Mouse (Mus musculus): ENCODE data around the gene Tpm1. TPM values are rescaled to one million over a fixed set of nuclear protein-coding genes. Genes with fewer than 3 reads are reported as not detected.

The Tpm1 gene
- polyA plus RNA-seq, 1 experiment from 2014 or later, result 159 TPM

DNA sequence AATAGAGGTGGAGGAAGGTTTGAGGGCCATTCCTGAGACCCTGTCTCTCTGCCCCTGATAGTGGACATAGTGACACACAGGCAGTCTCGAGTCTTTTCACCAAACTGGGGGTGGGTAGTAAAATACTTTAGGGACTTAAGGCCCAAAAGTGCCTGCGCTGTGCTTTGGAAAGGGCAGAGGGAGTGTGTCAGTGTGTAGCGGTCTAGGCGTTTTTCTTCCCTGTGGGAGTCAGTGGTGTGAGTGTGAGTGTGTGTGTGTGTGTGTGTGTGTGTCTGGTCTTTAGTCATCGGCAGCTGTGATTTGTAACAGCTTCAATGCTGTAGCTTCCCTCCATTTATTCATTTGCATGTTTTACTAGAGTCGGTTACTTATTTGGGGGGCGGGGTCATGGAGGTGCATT, 630 bp upstream of the Tpm1 start:
- peak; percentile 8; the same call in 1 of the 2 replicates for ATAC-seq
- Histone ChIP-seq H3K27me3 (ENCODE audit: control insufficient read depth, insufficient read depth, low read depth, low read length) (peaks cover 23% of the 10 kb centered on the region), H3K9ac (ENCODE audit: low read depth, low read length) (peak overlapping the region; percentile 61; the same call in 1 of the 2 replicates), H3K4me2 (ENCODE audit: low read length) (peak overlapping the region; percentile 99), H3K36me3 (ENCODE audit: control insufficient read depth, insufficient read depth, low read length) (no peaks in the 10 kb centered on the region), H3K27ac (ENCODE audit: low read length) (no peak overlapping the region), H3K9me3 (replicated peaks; ENCODE audit: control insufficient read depth, low read length, poor library complexity, severe bottlenecking) (no peaks in the 10 kb centered on the region), H3K4me3 (ENCODE audit: low read depth, low read length) (peak overlapping the region; percentile 53; the same call in 1 of the 2 replicates), H3K4me1 (ENCODE audit: control insufficient read depth, insufficient read depth, low read length) (peaks cover 26% of the 10 kb centered on the region)
- 22% methylated on average over 7 of the region's 7 CpGs for WGBS

DNA sequence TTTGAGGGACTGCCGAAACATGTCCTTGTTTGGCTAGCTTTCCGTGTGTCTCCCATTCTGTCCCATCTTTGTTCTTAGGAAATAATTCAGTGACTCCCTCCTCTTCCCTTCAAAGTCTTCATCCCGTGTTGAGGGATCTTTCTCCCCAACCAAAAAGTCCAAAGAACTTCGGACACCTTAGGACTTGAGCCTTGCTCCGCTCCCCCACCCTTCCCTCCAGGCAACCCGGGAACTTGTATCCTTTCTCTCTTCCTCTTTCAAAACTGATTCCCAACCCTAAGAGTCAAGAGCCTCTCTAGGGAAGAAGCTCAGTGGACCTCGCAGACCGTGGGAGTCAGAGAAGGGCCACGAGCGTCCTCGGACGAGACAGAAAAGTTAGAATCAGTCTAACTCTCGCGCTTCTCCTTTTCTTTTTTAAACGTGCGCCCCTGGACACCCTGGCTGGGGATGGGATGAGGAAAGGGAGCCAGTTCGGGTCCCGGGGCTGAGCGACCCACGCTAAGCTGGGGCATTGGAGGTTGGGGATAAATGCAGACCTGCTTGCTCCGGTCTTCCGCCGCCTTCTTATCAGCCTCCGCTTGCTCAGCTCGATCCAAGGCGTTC, 622 bp downstream of the Tpm1 start:
- no peaks in the 10 kb centered on the region for H3K9me3 ChIP-seq (replicated peaks; ENCODE audit: control insufficient read depth, low read length, poor library complexity, severe bottlenecking)
- peak overlapping the region; percentile 99 for H3K4me2 ChIP-seq (ENCODE audit: low read length)
- H3K9ac ChIP-seq (ENCODE audit: low read depth, low read length), result peak overlapping the region; percentile 64
- H3K4me3 ChIP-seq (ENCODE audit: low read depth, low read length), result peak overlapping the region; percentile 53
- peaks cover 23% of the 10 kb centered on the region for H3K27me3 ChIP-seq (ENCODE audit: control insufficient read depth, insufficient read depth, low read depth, low read length)
- H3K36me3 ChIP-seq (ENCODE audit: control insufficient read depth, insufficient read depth, low read length), result no peaks in the 10 kb centered on the region
- WGBS, result under 1% methylated on average over 26 of the region's 26 CpGs
- H3K27ac ChIP-seq (ENCODE audit: low read length), result no peak overlapping the region
- H3K4me1 ChIP-seq (ENCODE audit: control insufficient read depth, insufficient read depth, low read length), result peaks cover 26% of the 10 kb centered on the region
- no peak for ATAC-seq

DNA sequence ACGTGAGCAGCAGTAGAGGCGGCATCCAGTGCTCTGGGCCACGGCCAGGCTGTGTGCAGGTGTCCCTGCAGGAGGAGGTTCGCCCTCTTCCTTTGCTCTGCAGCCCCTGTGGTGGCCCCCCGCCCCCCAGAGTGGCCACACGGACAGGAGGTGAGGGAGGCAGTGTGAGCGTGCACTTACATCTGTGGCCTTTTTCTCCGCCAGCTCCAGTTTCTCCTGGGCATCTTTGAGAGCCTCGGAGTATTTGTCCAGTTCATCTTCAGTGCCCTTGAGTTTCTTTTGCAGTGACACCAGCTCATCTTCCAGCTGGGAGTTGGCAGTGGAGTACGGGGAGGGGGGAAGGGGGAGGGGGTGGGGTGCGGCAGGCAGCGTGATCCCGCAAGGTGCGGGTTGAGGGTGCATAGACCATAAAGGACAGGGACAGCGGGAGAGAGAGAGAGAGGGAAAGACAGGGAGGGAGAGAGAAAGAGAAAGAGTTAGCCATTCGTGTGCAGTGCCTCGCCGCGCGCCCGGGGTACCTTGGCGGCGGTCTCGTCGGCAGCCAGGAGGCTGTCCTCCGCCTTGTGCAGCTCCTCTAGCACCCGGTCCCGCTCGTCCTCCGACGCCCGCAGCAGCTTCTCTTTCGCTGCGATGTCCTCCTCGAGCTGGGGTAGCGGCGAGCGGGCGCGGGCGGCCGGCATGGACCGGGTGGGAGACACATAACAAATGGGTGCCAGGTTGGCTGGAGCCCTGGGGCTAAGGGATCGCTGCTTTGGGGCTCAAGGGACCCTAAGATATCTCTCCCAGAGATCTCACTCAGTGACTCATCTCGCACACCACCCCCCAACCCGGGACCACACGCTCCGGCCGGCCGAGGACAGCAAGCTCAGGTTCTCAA, 1.4 kb downstream of the Tpm1 start:
- WGBS, result under 1% methylated on average over 46 of the region's 50 CpGs
- Histone ChIP-seq H3K9me3 (replicated peaks; ENCODE audit: control insufficient read depth, low read length, poor library complexity, severe bottlenecking) (no peaks in the 10 kb centered on the region), H3K9ac (ENCODE audit: low read depth, low read length) (peak overlapping the region; percentile 64), H3K4me1 (ENCODE audit: control insufficient read depth, insufficient read depth, low read length) (peaks cover 27% of the 10 kb centered on the region), H3K4me3 (ENCODE audit: low read depth, low read length) (peak overlapping the region; percentile 53), H3K36me3 (ENCODE audit: control insufficient read depth, insufficient read depth, low read length) (no peaks in the 10 kb centered on the region), H3K4me2 (ENCODE audit: low read length) (peak overlapping the region; percentile 99), H3K27ac (ENCODE audit: low read length) (no peak overlapping the region), H3K27me3 (ENCODE audit: control insufficient read depth, insufficient read depth, low read depth, low read length) (peaks cover 23% of the 10 kb centered on the region)
- no peak for ATAC-seq

DNA sequence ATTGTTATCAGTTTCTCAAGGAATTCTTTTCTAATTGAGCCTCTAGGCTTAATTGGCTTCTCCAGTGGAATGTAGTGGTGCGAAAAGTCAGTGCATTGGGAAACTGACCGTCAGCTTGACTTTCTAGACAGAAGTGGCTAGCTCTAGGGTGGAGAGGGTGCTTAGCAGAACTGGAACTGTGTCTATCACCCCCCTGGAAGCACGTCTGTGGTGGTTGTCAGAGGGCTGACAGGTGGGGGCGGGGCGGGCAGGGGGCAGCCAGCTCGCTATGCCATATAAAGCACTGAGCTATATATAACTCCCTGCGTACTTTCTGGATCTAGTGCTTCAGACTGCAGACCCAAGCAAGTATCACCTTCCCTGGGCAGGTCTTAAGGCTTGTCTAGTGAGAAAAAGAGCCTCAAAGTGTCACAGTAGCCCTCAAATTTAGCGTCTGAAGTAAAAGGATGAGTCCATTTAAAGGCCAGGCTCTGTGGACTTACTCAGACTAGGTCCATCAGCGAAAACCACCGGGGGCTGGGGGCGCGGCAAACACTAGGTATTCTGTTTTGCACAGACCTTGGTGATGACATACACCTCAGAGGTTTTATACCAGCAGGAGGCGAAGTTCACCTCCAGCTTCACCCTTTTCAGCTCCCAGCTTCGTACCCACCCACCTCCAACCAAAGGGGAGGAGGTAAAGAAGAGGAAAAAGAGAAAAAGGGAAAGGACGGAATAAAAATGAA, 2.2 kb downstream of the Tpm1 start:
- peaks cover 35% of the 10 kb centered on the region for H3K4me1 ChIP-seq (ENCODE audit: control insufficient read depth, insufficient read depth, low read length)
- peaks cover 23% of the 10 kb centered on the region for H3K27me3 ChIP-seq (ENCODE audit: control insufficient read depth, insufficient read depth, low read depth, low read length)
- WGBS, result 7% methylated on average over 15 of the region's 15 CpGs
- ATAC-seq, result no peak
- 0 out of 2 replicates have a peak overlapping the region, but pooled peaks have one; percentile 23 for H3K9ac ChIP-seq (ENCODE audit: low read depth, low read length)
- peak overlapping the region; percentile 53 for H3K4me3 ChIP-seq (ENCODE audit: low read depth, low read length)
- H3K4me2 ChIP-seq (ENCODE audit: low read length), result peak overlapping the region; percentile 99
- no peaks in the 10 kb centered on the region for H3K36me3 ChIP-seq (ENCODE audit: control insufficient read depth, insufficient read depth, low read length)
- H3K9me3 ChIP-seq (replicated peaks; ENCODE audit: control insufficient read depth, low read length, poor library complexity, severe bottlenecking), result no peaks in the 10 kb centered on the region
- H3K27ac ChIP-seq (ENCODE audit: low read length), result no peak overlapping the region

- Histone ChIP-seq H3K9me3 (replicated peaks; ENCODE audit: control insufficient read depth, low read length, poor library complexity, severe bottlenecking) (no peaks in the 10 kb centered on the region), H3K27me3 (ENCODE audit: control insufficient read depth, insufficient read depth, low read depth, low read length) (peaks cover 23% of the 10 kb centered on the region), H3K36me3 (ENCODE audit: control insufficient read depth, insufficient read depth, low read length) (no peaks in the 10 kb centered on the region), H3K9ac (ENCODE audit: low read depth, low read length) (no peak overlapping the region), H3K4me1 (ENCODE audit: control insufficient read depth, insufficient read depth, low read length) (peaks cover 43% of the 10 kb centered on the region), H3K27ac (ENCODE audit: low read length) (no peak overlapping the region), H3K4me3 (ENCODE audit: low read depth, low read length) (no peak overlapping the region), H3K4me2 (ENCODE audit: low read length) (no peak overlapping the region)
- WGBS, result 10% methylated on average over 5 of the region's 5 CpGs
- ATAC-seq, result no peak
Observed at GRCm38 (mm10) chr9:67045966-67046602, 3.1 kb downstream of the Tpm1 start.

DNA sequence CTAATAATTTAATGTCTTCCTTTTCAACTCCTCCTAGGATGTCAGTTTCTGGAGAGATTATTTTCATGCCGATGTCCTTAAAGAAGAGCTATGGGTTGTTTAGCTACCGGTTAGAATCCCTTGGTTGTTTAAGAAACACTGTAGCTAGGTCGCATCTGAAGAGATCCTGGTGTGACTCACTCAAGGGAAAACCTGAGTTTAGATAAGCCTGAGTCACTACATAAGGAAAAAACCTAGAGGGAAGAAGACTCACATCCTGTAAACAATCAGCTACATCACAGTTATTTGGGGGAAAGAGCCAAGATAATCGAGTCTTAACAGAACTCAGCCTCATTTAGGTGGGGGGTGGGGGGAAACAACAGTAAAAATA, 3.9 kb downstream of the Tpm1 start:
- Histone ChIP-seq H3K9me3 (replicated peaks; ENCODE audit: control insufficient read depth, low read length, poor library complexity, severe bottlenecking) (no peaks in the 10 kb centered on the region), H3K4me3 (ENCODE audit: low read depth, low read length) (no peak overlapping the region), H3K27ac (ENCODE audit: low read length) (no peak overlapping the region), H3K4me2 (ENCODE audit: low read length) (no peak overlapping the region), H3K9ac (ENCODE audit: low read depth, low read length) (no peak overlapping the region), H3K36me3 (ENCODE audit: control insufficient read depth, insufficient read depth, low read length) (no peaks in the 10 kb centered on the region), H3K4me1 (ENCODE audit: control insufficient read depth, insufficient read depth, low read length) (peaks cover 51% of the 10 kb centered on the region), H3K27me3 (ENCODE audit: control insufficient read depth, insufficient read depth, low read depth, low read length) (peaks cover 19% of the 10 kb centered on the region)
- no peak for ATAC-seq
- 39% methylated on average over 4 of the region's 4 CpGs for WGBS

DNA sequence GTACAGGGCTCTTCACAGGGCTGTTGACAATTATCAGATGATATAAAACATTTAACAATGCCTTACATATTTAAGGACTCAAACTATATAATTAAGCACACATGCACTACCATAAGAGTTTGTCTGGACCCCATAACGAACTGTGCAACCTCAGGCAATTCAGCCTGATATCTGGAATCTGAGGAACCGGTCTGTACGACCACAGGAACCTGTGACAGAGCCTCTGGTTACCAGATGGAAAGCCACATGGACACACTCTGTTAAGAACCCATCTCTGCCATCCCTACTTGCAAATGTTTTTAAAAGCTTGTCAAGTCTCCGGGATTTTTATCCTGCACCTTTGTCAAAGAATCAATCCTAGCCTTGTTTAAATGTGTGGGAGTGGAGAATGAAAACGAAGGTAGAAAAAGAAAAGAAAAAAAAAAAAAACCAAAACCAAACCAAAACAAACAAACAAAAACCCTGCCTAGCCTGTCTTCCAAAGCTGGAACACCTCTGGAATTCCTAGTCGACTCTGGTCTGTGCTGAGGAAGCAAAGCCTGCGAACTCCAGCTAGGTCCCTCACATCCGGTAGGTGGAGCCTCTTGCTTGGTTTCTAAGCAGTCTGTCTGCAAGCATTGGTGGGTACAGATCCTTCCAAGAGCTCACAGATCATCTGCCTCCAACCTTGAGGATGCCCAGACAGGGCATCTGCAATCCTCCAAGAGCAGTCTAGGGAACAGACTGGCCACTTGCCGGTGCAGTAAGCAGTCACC, 4.5 kb downstream of the Tpm1 start:
- Histone ChIP-seq H3K27me3 (ENCODE audit: control insufficient read depth, insufficient read depth, low read depth, low read length) (peaks cover 17% of the 10 kb centered on the region), H3K36me3 (ENCODE audit: control insufficient read depth, insufficient read depth, low read length) (no peaks in the 10 kb centered on the region), H3K9me3 (replicated peaks; ENCODE audit: control insufficient read depth, low read length, poor library complexity, severe bottlenecking) (no peaks in the 10 kb centered on the region), H3K4me3 (ENCODE audit: low read depth, low read length) (no peak overlapping the region), H3K4me2 (ENCODE audit: low read length) (no peak overlapping the region), H3K4me1 (ENCODE audit: control insufficient read depth, insufficient read depth, low read length) (peaks cover 55% of the 10 kb centered on the region), H3K27ac (ENCODE audit: low read length) (no peak overlapping the region), H3K9ac (ENCODE audit: low read depth, low read length) (no peak overlapping the region)
- ATAC-seq, result peak; percentile 56; the same call in 1 of the 2 replicates
- WGBS, result 36% methylated on average over 9 of the region's 9 CpGs

All from midbrain, embryonic 16.5 days (tissue).